Mouse (Mus musculus) R1 (cell line): ENCODE data around the gene Gm2696.
"Not testable (repeated sequence)": the region's sequence is repeated elsewhere in the genome, so short reads cannot be mapped to it uniquely, and the experiment has no call there.

Source experiments
- DNase-seq: peaks from one replicate; pipeline ENCODE4 v3.0.0-alpha.2; 2018; ENCODE audit warnings: low read depth, low spot score

The Gm2696 gene

GRCm38 (mm10) chr10:77814382-77814781 lies at the start of gene Gm2696:
Gm2696 (plus strand) TSS chr10:77814682.
- DNase-seq, result no peak

DNA sequence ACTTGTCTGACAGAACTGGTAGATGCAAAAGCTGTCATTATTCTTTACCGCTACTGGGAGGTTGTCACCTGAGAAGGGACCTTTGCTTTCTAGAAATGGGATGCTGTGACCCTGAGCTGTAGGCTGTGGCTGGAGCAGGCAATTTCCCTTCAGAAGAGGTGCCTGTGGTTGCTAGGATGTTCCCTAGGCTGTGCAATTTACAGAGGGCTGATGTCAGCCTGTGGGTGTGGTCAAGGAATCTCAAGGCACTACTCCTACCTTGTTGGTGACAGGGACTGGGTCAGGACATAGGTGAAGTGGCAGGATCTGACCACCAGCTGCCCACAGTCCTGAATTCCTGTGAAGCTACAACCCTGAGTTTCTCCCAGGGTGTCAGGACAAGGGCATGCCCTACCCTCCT lies 44.8 kb upstream of the Gm2696 start:
- no peak for DNase-seq

DNA sequence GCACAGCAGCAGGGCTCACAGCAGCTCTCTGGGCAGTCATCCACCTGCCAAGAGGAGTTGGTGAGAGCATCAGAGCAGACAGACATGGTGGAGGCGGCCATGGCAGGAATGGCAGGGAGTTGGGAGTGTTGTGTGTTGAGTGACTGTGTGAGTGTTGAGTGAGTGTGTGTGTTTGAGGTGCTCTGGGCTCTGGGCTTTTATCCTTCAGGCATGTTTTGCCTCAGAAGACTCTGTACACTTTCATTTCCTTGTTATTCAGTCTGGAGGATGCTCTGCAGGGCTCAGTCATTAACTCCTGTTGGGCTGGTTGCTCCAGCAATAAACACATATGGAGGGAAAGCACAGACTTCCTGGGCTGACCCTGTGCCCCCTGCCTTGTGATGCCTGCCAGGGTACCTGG lies 43.3 kb upstream of the Gm2696 start, which contains the start of gene Gm3238:
Gene Gm3238 (minus strand): TSS at position 101 of the 400 bp plus-strand sequence.
- not testable (repeated sequence) for DNase-seq

- not testable (repeated sequence) for DNase-seq
Measured at GRCm38 (mm10) chr10:77772142-77772541, 42.3 kb upstream of the Gm2696 start.

GRCm38 (mm10) chr10:77776844-77777243 lies 37.6 kb upstream of the Gm2696 start, which contains the start of gene Gm7138:
Gm7138 (minus strand) TSS chr10:77776944.
- not testable (repeated sequence) for DNase-seq

DNA sequence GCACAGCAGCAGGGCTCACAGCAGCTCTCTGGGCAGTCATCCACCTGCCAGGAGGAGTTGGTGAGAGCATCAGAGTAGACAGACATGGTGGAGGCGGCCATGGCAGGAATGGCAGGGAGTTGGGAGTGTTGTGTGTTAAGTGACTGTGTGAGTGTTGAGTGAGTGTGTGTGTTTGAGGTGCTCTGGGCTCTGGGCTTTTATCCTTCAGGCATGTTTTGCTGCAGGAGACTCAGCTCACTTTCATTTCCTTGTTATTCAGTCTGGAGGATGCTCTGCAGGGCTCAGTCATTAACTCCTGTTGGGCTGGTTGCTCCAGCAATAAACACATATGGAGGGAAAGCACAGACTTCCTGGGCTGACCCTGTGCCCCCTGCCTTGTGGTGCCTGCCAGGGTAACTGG lies 32.0 kb upstream of the Gm2696 start, which contains the start of gene Gm3250:
Gene Gm3250 (minus strand): TSS at position 101 of the 400 bp plus-strand sequence.
- DNase-seq, result not testable (repeated sequence)

DNA sequence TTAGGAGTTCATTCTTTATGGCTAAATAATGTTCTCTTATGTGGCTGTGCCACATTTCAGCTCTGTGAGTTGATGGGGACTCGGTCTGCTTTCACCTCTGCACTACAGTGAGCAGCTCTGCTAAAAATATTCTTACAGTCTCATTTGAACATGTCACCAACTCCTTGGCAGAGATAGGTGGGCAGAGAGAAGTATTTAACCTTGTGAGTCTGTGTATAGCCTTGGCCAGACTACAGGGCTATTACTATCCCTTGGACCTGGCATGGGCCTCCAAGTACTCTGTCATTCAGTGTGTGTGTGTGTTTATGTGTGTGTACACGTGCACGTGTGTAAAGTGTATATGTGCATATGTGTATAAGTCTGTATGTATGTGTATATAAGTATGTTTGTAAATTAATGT lies 31.1 kb upstream of the Gm2696 start:
- DNase-seq, result not testable (repeated sequence)

- not testable (repeated sequence) for DNase-seq
Measured at GRCm38 (mm10) chr10:77787876-77788275, 26.6 kb upstream of the Gm2696 start, which contains the start of gene Gm7137. Gm7137 (minus strand) TSS chr10:77788200.

DNA sequence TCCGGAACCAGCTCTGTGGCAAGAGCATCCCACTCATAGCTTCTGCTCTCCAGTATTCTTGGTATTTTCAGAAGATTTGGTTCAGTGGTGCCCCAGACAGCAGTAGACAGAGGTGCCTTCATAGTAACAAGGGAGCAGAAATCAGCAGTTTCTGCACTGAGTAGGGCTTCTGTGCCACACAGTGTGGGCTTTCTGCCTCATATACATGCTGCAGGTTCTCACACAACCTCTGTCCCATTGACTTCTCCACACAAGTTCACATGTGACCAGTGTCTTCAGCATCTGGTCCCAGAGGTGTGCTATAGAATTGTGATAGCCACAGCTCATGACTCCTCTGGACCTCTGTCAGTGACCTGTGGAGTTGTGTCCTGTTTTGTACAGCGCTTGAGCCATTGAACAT lies 25.9 kb upstream of the Gm2696 start:
- no peak for DNase-seq

- DNase-seq, result no peak
Measured at GRCm38 (mm10) chr10:77794976-77795375, 19.5 kb upstream of the Gm2696 start, which contains the start of gene Gm9639. Gm9639 (minus strand) TSS chr10:77795076.

DNA sequence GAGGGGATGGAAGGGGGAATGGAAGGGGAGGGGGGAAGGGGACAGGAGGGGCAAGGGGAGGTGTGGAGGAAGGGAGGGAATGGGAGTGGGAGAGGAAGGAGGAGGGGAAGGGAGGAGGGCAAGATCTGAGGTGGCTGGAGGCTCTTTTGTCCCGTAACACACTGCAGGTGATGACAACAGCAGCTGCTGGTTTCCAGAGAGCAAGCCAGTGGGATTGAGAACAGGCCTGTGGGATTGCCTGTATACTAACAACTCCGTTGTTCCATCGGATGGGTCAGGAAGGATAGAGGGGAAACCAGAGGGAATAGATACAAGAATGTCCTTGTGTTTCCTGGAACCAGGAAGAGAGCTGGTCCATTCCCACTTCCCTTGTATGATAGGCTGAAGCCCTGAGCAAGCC lies 16.8 kb upstream of the Gm2696 start:
- DNase-seq, result no peak

DNA sequence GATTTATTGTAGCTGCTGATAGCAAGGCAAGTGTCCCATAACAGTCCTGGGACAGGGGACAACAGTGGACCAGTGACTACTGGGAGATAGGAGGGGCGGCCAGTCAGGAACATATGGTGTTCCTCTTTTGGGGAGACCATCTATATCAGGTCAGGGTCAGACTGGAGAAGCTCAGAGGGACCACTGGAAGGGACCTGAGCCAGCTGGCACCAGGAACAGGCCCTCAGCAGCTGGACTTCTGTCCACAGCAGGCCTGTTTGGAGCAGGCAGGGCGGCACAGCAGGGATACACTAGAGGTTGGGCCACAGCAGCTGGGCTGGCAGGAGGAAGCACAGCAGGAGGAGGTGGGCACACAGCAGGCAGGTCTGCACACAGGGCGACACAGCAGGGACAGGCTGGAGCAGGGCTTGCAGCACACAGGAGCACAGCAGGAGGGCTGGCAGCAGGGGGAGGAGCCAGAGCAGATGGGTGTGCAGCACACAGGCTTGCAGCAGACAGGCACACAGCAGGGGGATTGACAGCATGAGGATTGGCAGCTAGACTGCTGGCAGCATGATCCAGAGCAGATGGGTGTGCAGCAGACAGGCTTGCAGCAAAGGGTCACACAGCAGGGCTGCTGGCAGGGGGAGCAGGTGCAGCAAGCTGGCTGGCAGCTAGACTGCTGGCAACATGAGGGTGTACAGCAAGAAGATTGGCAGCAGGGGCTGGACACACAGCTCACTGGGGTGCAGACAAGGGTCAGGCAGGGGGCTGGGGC lies 16.1 kb upstream of the Gm2696 start:
- DNase-seq, result not testable (repeated sequence)

GRCm38 (mm10) chr10:77798921-77799508 lies 15.5 kb upstream of the Gm2696 start, which contains the start of gene Gm19668:
Gm19668 (minus strand) TSS chr10:77799133.
- peak; percentile 11 for DNase-seq

DNA sequence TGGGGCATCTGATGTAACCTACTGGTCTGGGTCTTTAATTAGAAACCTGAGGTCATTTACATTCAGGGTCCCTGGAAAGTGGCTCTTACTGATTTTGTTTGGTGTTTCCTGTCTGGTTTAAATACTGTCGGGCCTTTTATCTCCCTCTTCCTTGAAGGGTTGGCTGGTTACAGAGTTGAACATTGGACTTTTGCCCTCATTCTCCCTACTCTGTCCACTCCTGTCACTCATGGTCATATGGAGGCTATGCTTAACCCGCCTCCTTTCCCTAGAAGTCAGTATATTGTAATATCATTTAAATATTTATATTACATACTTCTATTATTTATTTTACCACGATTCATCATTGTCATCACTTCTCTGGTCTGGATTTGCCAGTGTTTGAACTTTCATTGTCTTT lies 10.4 kb upstream of the Gm2696 start:
- DNase-seq, result no peak

DNA sequence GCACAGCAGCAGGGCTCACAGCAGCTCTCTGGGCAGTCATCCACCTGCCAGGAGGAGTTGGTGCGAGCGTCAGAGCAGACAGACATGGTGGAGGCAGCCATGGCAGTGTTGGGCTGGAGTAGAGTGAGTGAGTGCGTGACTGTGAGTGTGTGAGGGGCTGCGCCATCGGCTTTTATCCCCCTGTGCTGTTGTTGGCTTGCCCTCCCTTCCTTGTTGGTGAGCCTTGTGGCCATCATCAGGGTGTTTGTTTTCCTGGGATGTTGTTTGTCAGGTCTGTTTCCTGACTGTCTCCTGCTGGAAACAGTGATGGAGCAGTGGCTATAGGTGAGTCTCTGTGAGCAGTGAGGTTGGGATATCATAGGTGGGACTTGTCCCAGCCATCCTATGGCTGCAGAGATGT lies 2.7 kb upstream of the Gm2696 start, which contains the start of gene Gm9507:
Gene Gm9507 (minus strand): TSS at position 101 of the 400 bp plus-strand sequence.
- DNase-seq, result no peak

DNA sequence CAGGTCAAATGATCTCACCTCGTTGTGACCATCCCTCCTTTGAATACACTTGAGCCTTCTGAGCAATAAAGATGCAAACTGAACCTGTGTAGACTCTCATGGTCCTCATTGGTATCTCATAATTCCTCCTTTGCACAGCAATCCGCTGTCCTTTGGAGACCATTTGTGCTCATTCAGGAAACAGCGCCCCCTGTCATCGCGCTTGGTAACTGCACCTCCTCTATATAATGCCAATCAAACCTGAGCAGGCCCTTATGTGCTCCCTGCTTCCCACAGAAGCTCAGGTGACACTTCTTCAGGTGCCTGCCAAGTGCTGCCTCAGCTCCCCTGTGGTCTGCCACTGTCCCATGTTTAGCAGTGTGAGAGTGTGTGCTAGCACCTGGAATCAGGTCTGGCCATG lies 1.0 kb downstream of the Gm2696 start:
- DNase-seq, result peak; percentile 40

GRCm38 (mm10) chr10:77818523-77818922 lies 4.0 kb downstream of the Gm2696 start:
- no peak for DNase-seq

DNA sequence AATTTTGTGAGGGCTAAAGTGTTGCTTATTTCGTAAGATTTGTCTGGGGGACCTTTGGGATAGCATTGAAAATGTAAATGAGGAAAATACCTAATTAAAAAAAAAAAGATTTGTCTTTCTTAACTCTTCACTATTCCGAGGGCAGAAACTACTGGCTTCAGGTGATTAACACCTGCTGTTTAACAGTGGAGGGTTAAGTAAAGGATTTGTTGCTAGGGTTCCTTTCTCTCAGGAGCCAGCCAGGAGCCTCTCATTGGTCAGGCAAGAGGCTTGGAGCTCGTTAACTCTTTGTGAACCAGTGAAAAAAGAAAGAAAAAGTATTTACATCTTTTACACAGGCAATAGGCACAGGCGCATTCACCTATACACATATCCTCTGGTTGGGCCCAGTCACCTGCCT lies 4.7 kb downstream of the Gm2696 start:
- no peak for DNase-seq

DNA sequence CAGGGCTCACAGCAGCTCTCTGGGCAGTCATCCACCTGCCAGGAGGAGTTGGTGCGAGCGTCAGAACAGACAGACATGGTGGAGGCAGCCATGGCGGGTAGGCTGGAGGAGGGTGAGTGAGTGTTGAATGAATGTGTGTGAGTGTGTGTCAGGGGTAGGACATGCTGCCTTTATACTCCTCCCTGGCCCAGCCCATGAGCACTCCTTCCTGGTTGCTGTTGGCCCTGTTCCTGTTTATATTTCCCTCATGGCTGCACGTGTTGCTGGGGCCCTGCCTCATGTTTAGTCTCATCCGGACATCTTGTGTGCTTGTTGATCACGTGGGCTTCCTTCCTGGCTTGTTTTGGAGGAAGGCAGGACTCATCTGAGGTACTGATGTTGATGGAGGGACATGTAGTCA lies 12.5 kb downstream of the Gm2696 start, which contains the start of gene Krtap10-4:
Gene Krtap10-4 (minus strand): TSS at position 145 of the 400 bp plus-strand sequence.
- DNase-seq, result no peak

DNA sequence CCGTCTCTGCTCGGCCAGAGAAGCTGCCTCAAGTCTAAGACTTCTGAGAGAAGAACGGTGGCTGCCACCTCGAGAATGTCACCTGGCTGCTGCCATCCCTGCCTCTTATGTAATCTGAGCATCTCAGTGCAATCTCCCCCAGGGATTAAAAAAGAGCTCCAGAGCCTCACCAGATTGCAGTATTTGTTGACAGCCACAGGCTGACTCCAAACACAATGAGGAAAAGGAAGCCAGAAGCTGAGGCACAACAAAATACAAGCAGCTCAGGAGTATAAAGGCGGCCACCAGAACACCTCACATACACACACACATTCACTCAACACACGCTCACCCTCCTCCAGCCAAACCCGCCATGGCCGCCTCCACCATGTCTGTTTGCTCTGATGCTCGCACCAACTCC lies 21.2 kb downstream of the Gm2696 start, which contains the start of gene Krtap10-10:
Gene Krtap10-10 (plus strand): TSS at position 301 of the 400 bp plus-strand sequence.
- no peak for DNase-seq

GRCm38 (mm10) chr10:77839006-77839405 lies 24.5 kb downstream of the Gm2696 start:
- DNase-seq, result no peak

DNA sequence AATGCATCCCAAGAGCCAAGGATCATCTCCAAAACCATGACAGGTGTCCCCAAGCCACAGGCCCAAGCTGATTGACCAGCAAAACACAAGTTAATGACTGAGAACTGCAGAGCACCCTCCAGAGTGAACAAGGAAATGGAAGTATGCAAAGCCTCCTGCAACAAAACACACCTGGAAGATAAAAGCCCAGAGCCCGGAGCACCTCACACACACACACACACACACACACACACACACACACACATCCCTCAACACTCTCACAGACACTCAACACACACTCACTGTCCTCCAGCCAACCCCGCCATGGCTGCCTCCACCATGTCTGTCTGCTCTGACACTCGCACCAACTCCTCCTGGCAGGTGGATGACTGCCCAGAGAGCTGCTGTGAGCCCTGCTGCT lies 32.0 kb downstream of the Gm2696 start, which contains the start of gene Gm36176:
Gene Gm36176 (plus strand): TSS at position 301 of the 400 bp plus-strand sequence.
- DNase-seq, result no peak
